Mouse (Mus musculus) kidney, embryonic 16.5 days (tissue): ENCODE measurements around the gene Ints11. TPM values are rescaled to one million over a fixed set of nuclear protein-coding genes. Genes with fewer than 3 reads are reported as not detected.

Experiments used
- ATAC-seq: fragments of 200-750 bp; cut with Nextera tagmentation; 2 replicates; pipeline ENCODE4 v1.8.0; 2017; ENCODE audit warnings: moderate TSS enrichment; ENCODE audit not compliant: low FRiP score, low TSS enrichment
- H3K27ac ChIP-seq: fragments of 300-500 bp; sonication (generic); 2 replicates; pipeline ENCODE4 v1.5.1; 2014; ENCODE audit warnings: low read length
- H3K27me3 ChIP-seq: fragments of 300-500 bp; sonication (generic); 2 replicates; pipeline ENCODE4 v1.6.1; 2014; ENCODE audit warnings: low read length, control low read depth, mixed read lengths; ENCODE audit not compliant: insufficient read depth
- H3K36me3 ChIP-seq: fragments of 300-500 bp; sonication (generic); 2 replicates; pipeline ENCODE4 v1.6.1; 2014; ENCODE audit warnings: low read length, control low read depth, mixed read lengths; ENCODE audit not compliant: insufficient read depth
- H3K4me1 ChIP-seq: fragments of 300-500 bp; sonication (generic); 2 replicates; pipeline ENCODE4 v1.6.1; 2014; ENCODE audit warnings: low read length, control low read depth, mixed read lengths; ENCODE audit not compliant: insufficient read depth
- H3K4me2 ChIP-seq: fragments of 300-500 bp; sonication (generic); replicated peaks from 2 replicates; pipeline ENCODE4 v1.6.1; 2014; ENCODE audit warnings: low read depth, low read length
- H3K4me3 ChIP-seq: fragments of 300-500 bp; sonication (generic); 2 replicates; pipeline ENCODE4 v1.5.1; 2014; ENCODE audit warnings: mild to moderate bottlenecking, low read length
- H3K9ac ChIP-seq: fragments of 300-500 bp; sonication (generic); replicated peaks from 2 replicates; pipeline ENCODE4 v1.6.1; 2014; ENCODE audit warnings: low read length
- H3K9me3 ChIP-seq: fragments of 300-500 bp; sonication (generic); 2 replicates; pipeline ENCODE4 v1.6.1; 2016; ENCODE audit warnings: low read length, control low read depth
- WGBS: fragments of 180-500 bp; shearing (Covaris S2); extraction: QIAGEN DNeasy Blood & Tissue Kit; methylation state at CpG from one replicate; pipeline ENCODE4 v1.1.7; 2014; 5-methylcytosine and 5-hydroxymethylcytosine counted together
- polyA plus RNA-seq: library from polyadenylated mRNA; unstranded; fragments of >200 nt; fragmentation: Nextera tagmentation; extraction: Ambion mirVana; gene quantifications from 2 replicates; pipeline ENCODE4 v1.2.1, GENCODE M21; 2015

Ints11 gene
- polyA plus RNA-seq, 1 experiment from 2014 or later: 80.1 TPM

- Histone ChIP-seq H3K9me3 (no peaks in the 10 kb centered on the region), H3K4me2 (peak within 1 kb of the TSS; percentile 83), H3K27ac (peak within 1 kb of the TSS; percentile 76), H3K4me3 (peak within 1 kb of the TSS; percentile 60), H3K27me3 (no peaks in the 10 kb centered on the region), H3K36me3 (peaks cover 13% of the 10 kb centered on the region), H3K9ac (peak within 1 kb of the TSS; percentile 91), H3K4me1 (peaks cover 23% of the 10 kb centered on the region)
- peak; percentile 95 for ATAC-seq
- 3% methylated on average over 46 of the region's 65 CpGs for WGBS
Measured at GRCm38 (mm10) chr4:155846871-155847578, 22.3 kb upstream of the Ints11 start, which contains the start of gene Dvl1. Gene Dvl1, plus strand, starts transcription at chr4:155847402.

GRCm38 (mm10) chr4:155847591-155848352 is 21.6 kb upstream of the Ints11 start:
- Histone ChIP-seq H3K4me1 (peaks cover 23% of the 10 kb centered on the region), H3K4me2 (peak overlapping the region; percentile 83), H3K9ac (peak overlapping the region; percentile 91), H3K27ac (peak overlapping the region; percentile 73), H3K9me3 (no peaks in the 10 kb centered on the region), H3K4me3 (peak overlapping the region; percentile 60), H3K27me3 (no peaks in the 10 kb centered on the region), H3K36me3 (peaks cover 10% of the 10 kb centered on the region)
- peak; percentile 60 for ATAC-seq
- WGBS: 1% methylated on average over 46 of the region's 69 CpGs

- H3K9ac ChIP-seq: peak overlapping the region; percentile 91
- H3K36me3 ChIP-seq: peaks cover 3% of the 10 kb centered on the region
- peak overlapping the region; percentile 60 for H3K4me3 ChIP-seq
- H3K27me3 ChIP-seq: no peaks in the 10 kb centered on the region
- H3K9me3 ChIP-seq: no peaks in the 10 kb centered on the region
- peak overlapping the region; percentile 73; the same call in 1 of the 2 replicates for H3K27ac ChIP-seq
- peak overlapping the region; percentile 83 for H3K4me2 ChIP-seq
- H3K4me1 ChIP-seq: peaks cover 23% of the 10 kb centered on the region
- no peak for ATAC-seq
- 59% methylated on average over 7 of the region's 7 CpGs for WGBS
Measured at GRCm38 (mm10) chr4:155848434-155849095, 20.8 kb upstream of the Ints11 start.

- Histone ChIP-seq H3K27me3 (no peaks in the 10 kb centered on the region), H3K9ac (no peak overlapping the region), H3K4me3 (no peak overlapping the region), H3K4me1 (peaks cover 23% of the 10 kb centered on the region), H3K4me2 (0 out of 2 replicates have a peak overlapping the region, but pooled peaks have one; percentile 83), H3K27ac (no peak overlapping the region), H3K36me3 (peaks cover 8% of the 10 kb centered on the region; the same call in 1 of the 2 replicates), H3K9me3 (no peaks in the 10 kb centered on the region)
- WGBS: 91% methylated on average over 2 of the region's 2 CpGs
- ATAC-seq: no peak
Measured at GRCm38 (mm10) chr4:155849391-155849790, 20.0 kb upstream of the Ints11 start.

- no peak for ATAC-seq
- Histone ChIP-seq H3K9ac (no peak overlapping the region), H3K27me3 (no peaks in the 10 kb centered on the region), H3K4me2 (no peak overlapping the region), H3K27ac (no peak overlapping the region), H3K4me3 (no peak overlapping the region), H3K4me1 (peaks cover 23% of the 10 kb centered on the region), H3K36me3 (peaks cover 13% of the 10 kb centered on the region), H3K9me3 (no peaks in the 10 kb centered on the region)
- 88% methylated on average over 3 of the region's 3 CpGs for WGBS
Measured at GRCm38 (mm10) chr4:155849792-155850451, 19.4 kb upstream of the Ints11 start.

GRCm38 (mm10) chr4:155851368-155851767 is 18.0 kb upstream of the Ints11 start:
- Histone ChIP-seq H3K4me2 (no peak overlapping the region), H3K36me3 (peaks cover 28% of the 10 kb centered on the region), H3K4me1 (peaks cover 23% of the 10 kb centered on the region), H3K27me3 (no peaks in the 10 kb centered on the region), H3K9ac (no peak overlapping the region), H3K4me3 (no peak overlapping the region), H3K27ac (no peak overlapping the region), H3K9me3 (no peaks in the 10 kb centered on the region)
- no peak for ATAC-seq
- 90% methylated on average over 3 of the region's 3 CpGs for WGBS

GRCm38 (mm10) chr4:155851951-155852411 is 17.4 kb upstream of the Ints11 start:
- no peak for ATAC-seq
- H3K4me3 ChIP-seq: no peak overlapping the region

GRCm38 (mm10) chr4:155853421-155853820 is 15.9 kb upstream of the Ints11 start:
- H3K4me1 ChIP-seq: peaks cover 10% of the 10 kb centered on the region
- H3K27me3 ChIP-seq: no peaks in the 10 kb centered on the region
- H3K9ac ChIP-seq: no peak overlapping the region
- H3K9me3 ChIP-seq: no peaks in the 10 kb centered on the region
- no peak overlapping the region for H3K4me2 ChIP-seq
- WGBS: 89% methylated on average over 9 of the region's 9 CpGs
- H3K36me3 ChIP-seq: peaks cover 45% of the 10 kb centered on the region
- no peak overlapping the region for H3K27ac ChIP-seq
- no peak for ATAC-seq
- no peak overlapping the region for H3K4me3 ChIP-seq

More at GRCm38 (mm10) chr4:155851951-155852411, 17.4 kb upstream of the Ints11 start:
- no peak overlapping the region for H3K27ac ChIP-seq
- no peaks in the 10 kb centered on the region for H3K27me3 ChIP-seq
- H3K4me1 ChIP-seq: peaks cover 17% of the 10 kb centered on the region
- peaks cover 33% of the 10 kb centered on the region for H3K36me3 ChIP-seq
- H3K9me3 ChIP-seq: no peaks in the 10 kb centered on the region
- 76% methylated on average over 2 of the region's 2 CpGs for WGBS
- H3K4me2 ChIP-seq: no peak overlapping the region
- H3K9ac ChIP-seq: no peak overlapping the region

GRCm38 (mm10) chr4:155854991-155855390 is 14.4 kb upstream of the Ints11 start:
- Histone ChIP-seq H3K36me3 (peaks cover 52% of the 10 kb centered on the region), H3K9ac (no peak overlapping the region), H3K9me3 (no peaks in the 10 kb centered on the region), H3K4me1 (no peaks in the 10 kb centered on the region), H3K27ac (no peak overlapping the region), H3K27me3 (no peaks in the 10 kb centered on the region), H3K4me3 (no peak overlapping the region), H3K4me2 (no peak overlapping the region)
- ATAC-seq: no peak
- 95% methylated on average over 12 of the region's 12 CpGs for WGBS
